Mouse (Mus musculus) erythroblast, embryonic 14.5 days (primary cell): Measurements from ENCODE around the gene Wdr90. TPM values are rescaled to one million over a fixed set of nuclear protein-coding genes. Genes with fewer than 3 reads are reported as not detected.
"Not testable (repeated sequence)": the region's sequence is repeated elsewhere in the genome, so short reads cannot be mapped to it uniquely, and the experiment has no call there.

Experiments
- H3K27me3 ChIP-seq: 2 replicates; pipeline ENCODE4 v1.6.1; 2012; ENCODE audit warnings: inconsistent platforms; ENCODE audit not compliant: control insufficient read depth
- H3K36me3 ChIP-seq: 2 replicates; pipeline ENCODE4 v1.6.1; 2012; ENCODE audit warnings: mild to moderate bottlenecking, inconsistent platforms; ENCODE audit not compliant: control insufficient read depth
- H3K4me1 ChIP-seq: 2 replicates; pipeline ENCODE4 v1.6.1; 2012; ENCODE audit warnings: inconsistent platforms; ENCODE audit not compliant: control insufficient read depth
- H3K4me3 ChIP-seq: replicated peaks from 2 replicates; pipeline ENCODE3; 2012; ENCODE audit warnings: moderate library complexity, mild to moderate bottlenecking, inconsistent platforms
- H3K9me3 ChIP-seq: 2 replicates; pipeline ENCODE4 v1.6.1; 2012; ENCODE audit warnings: low read length, inconsistent platforms, mixed read lengths; ENCODE audit not compliant: control insufficient read depth
- GATA1 ChIP-seq: IDR thresholded peaks from 2 replicates; pipeline ENCODE4 v1.6.1; 2012; ENCODE audit warnings: low read length, inconsistent platforms, mixed read lengths
- TAL1 ChIP-seq: IDR thresholded peaks from 3 replicates; pipeline ENCODE4 v1.6.1; 2012; ENCODE audit warnings: low read length, inconsistent platforms, mixed read lengths
- polyA plus RNA-seq: library from polyadenylated mRNA; stranded (reverse); fragments of >175 nt; gene quantifications from 2 replicates; pipeline ENCODE4 v1.2.3, GENCODE M21; 2012

Wdr90 gene
- polyA plus RNA-seq, 1 experiment: 1.9 TPM

- H3K4me1 ChIP-seq: peaks cover 49% of the 10 kb centered on the region
- peaks cover 15% of the 10 kb centered on the region for H3K36me3 ChIP-seq
- H3K27me3 ChIP-seq: no peaks in the 10 kb centered on the region
- TF ChIP-seq GATA1 (no peak), TAL1 (no peak)
- H3K9me3 ChIP-seq: no peaks in the 10 kb centered on the region
- H3K4me3 ChIP-seq: peak overlapping the region; percentile 73
Measured at GRCm38 (mm10) chr17:25873405-25874147, 12.3 kb upstream of the Wdr90 start.

GRCm38 (mm10) chr17:25872676-25873075 is 11.4 kb upstream of the Wdr90 start:
- H3K4me1 ChIP-seq: peaks cover 57% of the 10 kb centered on the region
- no peak overlapping the region for H3K4me3 ChIP-seq
- TF ChIP-seq GATA1 (no peak), TAL1 (no peak)
- H3K9me3 ChIP-seq: no peaks in the 10 kb centered on the region
- H3K27me3 ChIP-seq: no peaks in the 10 kb centered on the region
- H3K36me3 ChIP-seq: peaks cover 6% of the 10 kb centered on the region

DNA sequence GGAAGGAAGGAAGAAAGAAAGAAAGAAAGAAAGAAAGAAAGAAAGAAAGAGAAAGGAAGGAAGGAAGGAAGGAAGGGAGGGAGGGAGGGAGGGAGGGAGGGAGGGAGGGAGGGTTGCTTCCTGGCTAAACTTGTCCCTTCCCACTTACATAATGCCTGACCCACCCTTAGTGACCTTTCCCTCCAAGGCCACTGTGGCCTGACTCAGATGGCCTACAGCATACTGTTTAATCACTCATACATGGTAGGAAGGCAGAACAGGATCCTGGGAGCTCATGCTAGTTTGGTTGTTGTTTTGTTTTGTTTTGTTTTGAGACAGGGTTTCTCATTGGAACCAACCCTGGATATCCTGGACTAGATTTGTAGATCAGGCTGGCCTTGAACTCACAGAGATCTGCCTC is 10.3 kb upstream of the Wdr90 start:
- not testable (repeated sequence) for H3K36me3 ChIP-seq, H3K9me3 ChIP-seq, H3K4me3 ChIP-seq, H3K27me3 ChIP-seq
- peaks cover 59% of the 10 kb centered on the region for H3K4me1 ChIP-seq

DNA sequence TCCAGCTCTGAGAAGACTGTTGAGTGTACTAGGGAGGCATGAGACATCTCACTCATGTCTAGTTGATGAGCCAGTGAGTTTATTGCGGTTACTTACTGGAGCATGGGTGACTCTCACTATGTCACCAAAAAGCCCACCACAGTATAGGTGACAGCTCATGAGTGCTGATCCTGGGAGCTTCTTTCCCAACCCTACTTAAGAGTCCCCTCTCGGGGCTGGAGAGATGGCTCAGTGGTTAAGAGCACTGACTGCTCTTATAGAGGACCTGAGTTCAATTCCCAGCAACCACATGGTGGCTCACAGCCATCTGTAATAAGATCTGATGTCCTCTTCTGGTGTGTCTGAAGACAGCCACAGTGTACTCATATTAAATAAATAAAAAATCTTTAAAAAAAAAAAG is 8.7 kb upstream of the Wdr90 start:
- no peak for TF ChIP-seq TAL1
- H3K9me3 ChIP-seq: no peaks in the 10 kb centered on the region

GRCm38 (mm10) chr17:25869498-25869897 is 8.2 kb upstream of the Wdr90 start:
- H3K36me3 ChIP-seq: peaks cover 14% of the 10 kb centered on the region
- H3K27me3 ChIP-seq: no peaks in the 10 kb centered on the region
- TF ChIP-seq TAL1 (no peak), GATA1 (no peak)
- no peak overlapping the region for H3K4me3 ChIP-seq
- H3K4me1 ChIP-seq: peaks cover 55% of the 10 kb centered on the region
- H3K9me3 ChIP-seq: no peaks in the 10 kb centered on the region

More for the DNA sequence above, 8.7 kb upstream of the Wdr90 start:
- Histone ChIP-seq H3K36me3 (peaks cover 10% of the 10 kb centered on the region), H3K4me1 (peaks cover 56% of the 10 kb centered on the region), H3K4me3 (no peak overlapping the region), H3K27me3 (no peaks in the 10 kb centered on the region)

DNA sequence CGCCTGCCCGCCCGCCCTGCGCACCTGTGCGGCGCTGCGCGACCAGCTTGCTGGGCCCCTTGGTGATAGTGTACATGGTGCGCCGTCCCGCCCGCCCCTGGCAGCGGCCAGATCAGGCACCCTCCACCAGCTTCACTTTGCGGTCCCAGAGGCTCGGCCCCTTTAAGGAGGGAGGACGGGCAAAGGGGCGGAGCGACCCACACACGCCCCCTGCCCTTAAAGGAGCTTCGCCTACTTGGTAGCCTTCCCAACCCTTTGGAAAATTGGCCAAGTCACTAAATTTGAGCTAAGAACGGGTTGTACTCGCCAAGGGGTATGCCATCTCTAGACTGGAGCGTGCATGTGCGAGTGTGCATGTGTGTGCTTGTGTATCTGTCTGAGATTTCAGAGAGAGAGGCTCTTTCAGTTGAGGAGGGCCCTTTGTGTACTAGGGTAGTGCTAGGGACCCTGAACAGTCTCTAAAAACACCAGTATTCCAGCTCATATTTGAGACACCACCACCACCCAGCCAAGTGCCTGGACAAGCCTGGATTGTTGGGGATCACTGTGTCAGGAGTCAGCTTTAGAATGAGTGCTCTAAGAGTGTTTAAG is 7.4 kb upstream of the Wdr90 start, which contains the start of gene Mcrip2:
Gene Mcrip2 (minus strand): TSS at position 164 of the 591 bp plus-strand sequence.
- H3K4me1 ChIP-seq: peaks cover 48% of the 10 kb centered on the region
- no peaks in the 10 kb centered on the region for H3K27me3 ChIP-seq
- TF ChIP-seq TAL1 (no peak), GATA1 (no peak)
- peaks cover 22% of the 10 kb centered on the region for H3K36me3 ChIP-seq
- no peaks in the 10 kb centered on the region for H3K9me3 ChIP-seq
- peak within 1 kb of the TSS; percentile 67 for H3K4me3 ChIP-seq

DNA sequence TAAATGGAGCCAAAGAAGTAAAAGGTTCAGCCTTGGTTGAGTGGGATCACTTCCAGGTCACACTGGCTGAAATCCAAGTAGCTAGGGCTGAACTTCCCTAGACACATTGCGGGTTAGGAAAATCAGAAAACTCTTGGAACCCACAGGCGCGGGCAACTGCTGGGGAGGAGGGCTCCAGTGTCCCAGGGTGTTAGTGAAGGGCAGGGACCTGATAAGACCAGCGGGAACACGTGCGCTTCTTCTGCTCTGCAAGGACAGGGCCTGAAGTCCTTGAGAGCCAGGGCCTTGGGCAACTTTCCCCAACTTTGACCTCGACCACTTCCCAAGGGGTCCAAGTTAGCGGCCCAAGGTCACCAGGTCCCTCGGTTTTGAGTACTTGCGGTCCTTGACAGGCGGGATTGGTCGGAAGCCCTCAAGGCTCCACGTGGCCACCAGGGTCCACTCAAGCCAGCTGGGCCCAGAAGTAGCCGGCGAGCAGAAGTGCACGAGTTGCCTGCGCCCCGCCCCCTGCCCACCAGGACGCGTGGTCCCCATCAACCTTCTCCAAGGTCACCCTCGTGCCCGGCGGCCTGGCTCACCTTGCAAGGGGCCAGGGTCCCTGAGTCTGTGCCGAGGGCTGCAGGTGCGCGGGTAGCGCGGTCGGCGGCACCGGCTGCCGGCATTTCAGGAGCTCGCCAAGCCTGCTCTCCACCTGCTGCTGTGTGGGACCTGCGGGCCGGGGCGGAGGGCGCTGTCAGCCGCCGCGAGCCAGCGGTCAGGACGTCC is 6.7 kb upstream of the Wdr90 start:
- H3K4me1 ChIP-seq: peaks cover 46% of the 10 kb centered on the region
- H3K4me3 ChIP-seq: peak overlapping the region; percentile 67
- TF ChIP-seq GATA1: no peak
- TF ChIP-seq TAL1: no peak
- H3K36me3 ChIP-seq: peaks cover 26% of the 10 kb centered on the region
- no peaks in the 10 kb centered on the region for H3K27me3 ChIP-seq
- no peaks in the 10 kb centered on the region for H3K9me3 ChIP-seq

DNA sequence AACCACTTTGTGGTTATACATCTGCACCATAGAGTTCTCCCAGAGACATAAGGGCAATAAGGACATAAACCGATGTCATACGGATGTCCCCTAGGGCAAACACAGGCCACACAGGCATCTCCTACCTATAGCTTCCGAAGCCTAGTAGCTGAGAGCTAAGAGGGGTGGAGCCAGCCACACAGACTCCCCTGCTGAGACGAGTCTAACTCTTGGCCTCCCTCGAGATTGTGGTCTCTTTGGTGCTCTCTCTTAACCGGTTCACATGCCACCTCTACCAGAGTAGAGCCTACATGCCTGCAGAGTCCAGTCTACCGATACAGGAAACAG is 6.2 kb upstream of the Wdr90 start:
- TF ChIP-seq GATA1: no peak
- no peak for TF ChIP-seq TAL1
- H3K4me3 ChIP-seq: peak overlapping the region; percentile 67
- H3K36me3 ChIP-seq: peaks cover 26% of the 10 kb centered on the region
- H3K27me3 ChIP-seq: no peaks in the 10 kb centered on the region
- H3K4me1 ChIP-seq: peaks cover 49% of the 10 kb centered on the region
- no peaks in the 10 kb centered on the region for H3K9me3 ChIP-seq

GRCm38 (mm10) chr17:25866172-25866571 is 4.9 kb upstream of the Wdr90 start:
- Histone ChIP-seq H3K4me1 (peaks cover 60% of the 10 kb centered on the region), H3K9me3 (no peaks in the 10 kb centered on the region), H3K27me3 (no peaks in the 10 kb centered on the region), H3K4me3 (no peak overlapping the region), H3K36me3 (peaks cover 26% of the 10 kb centered on the region)
- TF ChIP-seq GATA1 (no peak), TAL1 (no peak)

DNA sequence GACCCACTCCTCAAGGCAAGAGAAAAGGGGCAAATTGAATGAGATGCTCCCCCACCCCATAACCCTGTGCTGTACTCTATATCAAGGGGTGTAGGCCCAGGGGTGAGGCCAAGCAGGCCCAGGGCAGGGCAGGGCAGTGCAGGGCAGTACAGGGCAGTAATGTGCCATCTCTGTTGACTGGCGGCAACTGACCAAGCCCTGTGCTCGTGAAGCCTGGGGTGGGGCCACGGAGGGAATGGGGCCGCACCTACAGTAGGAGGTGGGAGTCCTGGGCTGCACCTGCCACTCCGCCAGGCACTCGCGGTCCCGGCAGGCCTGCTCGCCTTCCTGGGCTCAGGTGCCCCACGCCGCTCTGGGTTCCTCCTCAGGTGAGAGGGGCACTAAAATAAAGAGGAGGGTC is 4.0 kb upstream of the Wdr90 start:
- Histone ChIP-seq H3K27me3 (no peaks in the 10 kb centered on the region), H3K4me3 (no peak overlapping the region), H3K9me3 (no peaks in the 10 kb centered on the region), H3K36me3 (peaks cover 28% of the 10 kb centered on the region), H3K4me1 (peaks cover 68% of the 10 kb centered on the region)
- TF ChIP-seq GATA1: no peak
- no peak for TF ChIP-seq TAL1
